In genomic region chr2:39189961-39190560, GRCm38 (mm10) we compare ENCODE assay signal across 8 mouse cellular contexts. TPM values are rescaled to one million over a fixed set of nuclear protein-coding genes. Genes with fewer than 3 reads are reported as not detected.
DNase-seq lines count a peak whose midpoint lies in the region; ATAC-seq and TF ChIP-seq lines count a peak whose summit lies in the region.

No protein-coding gene starts in this region.

- no peak for TF ChIP-seq CTCF in forebrain, postnatal 0 days (IDR thresholded peaks at IDR 0.05; ENCODE audit: low read depth)
- TF ChIP-seq CTCF in midbrain, postnatal 0 days (IDR thresholded peaks at IDR 0.05), result no peak

- no peaks in the 10 kb centered on the region for H3K9me3 ChIP-seq in forebrain, postnatal 0 days (ENCODE audit: low read length)
- H3K9me3 ChIP-seq in midbrain, postnatal 0 days (ENCODE audit: low read length), result no peaks in the 10 kb centered on the region

- peak; percentile 67 for DNase-seq in adrenal gland, postnatal 14 days
- DNase-seq in adrenal gland, adult 2 months, result no peak
- peak; percentile 15 to 39 for DNase-seq in right cerebral cortex, adult 2 months (ENCODE audit: low spot score in 2 of 2)
- DNase-seq in right cerebral cortex, adult 18-20 months, result no peak
- DNase-seq in forebrain, postnatal 0 days, result no peak
- peak; percentile 62 for DNase-seq in liver
- DNase-seq in midbrain, postnatal 0 days (ENCODE audit: low spot score), result peak; percentile 54
- DNase-seq in yolk sac, embryonic 10.5 days (ENCODE audit: low spot score), result no peak

- H3K4me1 ChIP-seq in forebrain, postnatal 0 days (ENCODE audit: insufficient read depth), result 0 out of 2 replicates have a peak, but pooled peaks cover 15% of the 10 kb centered on the region
- H3K4me1 ChIP-seq in midbrain, postnatal 0 days (ENCODE audit: insufficient read depth, low read length), result peaks cover 5% of the 10 kb centered on the region; the same call in 1 of the 2 replicates

- under 1% methylated on average over 38 of the region's 39 CpGs for WGBS in forebrain, postnatal 0 days
- WGBS in midbrain, postnatal 0 days, result under 1% methylated on average over 31 of the region's 39 CpGs

- peak overlapping the region; percentile 99 for H3K27ac ChIP-seq in forebrain, postnatal 0 days (ENCODE audit: low read depth, low read length)
- H3K27ac ChIP-seq in midbrain, postnatal 0 days (ENCODE audit: low read depth, low read length), result peak overlapping the region; percentile 98

- peak overlapping the region; percentile 72 for H3K4me2 ChIP-seq in forebrain, postnatal 0 days (ENCODE audit: low read depth)
- H3K4me2 ChIP-seq in midbrain, postnatal 0 days (ENCODE audit: low read depth, low read length, poor library complexity, severe bottlenecking), result peak overlapping the region; percentile 68

- H3K27me3 ChIP-seq in forebrain, postnatal 0 days (ENCODE audit: insufficient read depth, low read length), result no peaks in the 10 kb centered on the region
- no peaks in the 10 kb centered on the region for H3K27me3 ChIP-seq in midbrain, postnatal 0 days (ENCODE audit: insufficient read depth, low read length)

- peak overlapping the region; percentile 100 for H3K4me3 ChIP-seq in forebrain, postnatal 0 days (ENCODE audit: low read depth, low read length)
- peak overlapping the region; percentile 98 for H3K4me3 ChIP-seq in midbrain, postnatal 0 days (ENCODE audit: low read depth, low read length)

- H3K36me3 ChIP-seq in forebrain, postnatal 0 days (ENCODE audit: insufficient read depth), result no peaks in the 10 kb centered on the region
- H3K36me3 ChIP-seq in midbrain, postnatal 0 days (ENCODE audit: insufficient read depth, low read length), result 0 out of 2 replicates have a peak, but pooled peaks cover 3% of the 10 kb centered on the region

- peak; percentile 81 for ATAC-seq in forebrain, postnatal 0 days
- ATAC-seq in midbrain, postnatal 0 days (ENCODE audit: low FRiP score), result peak; percentile 85

- peak overlapping the region; percentile 98 for H3K9ac ChIP-seq in forebrain, postnatal 0 days
- H3K9ac ChIP-seq in midbrain, postnatal 0 days (replicated peaks; ENCODE audit: low read length, poor library complexity, severe bottlenecking), result peak overlapping the region; percentile 99

RNA-seq across cellular contexts. Expression of gene Scai, which starts 0.5 kb away (rescaled TPM):
- 12.2 and 12.3 TPM in 2 replicates for total RNA-seq in adrenal gland, postnatal 14 days (2021)
- 10 to 100 TPM in 1 of 2 experiments, 1 to 10 TPM in 1; 5.9 to 10.2 TPM for total RNA-seq in adrenal gland, adult 2 months (2021)
- 0.81 and 2.0 TPM in 2 replicates for polyA plus RNA-seq in adrenal gland, adult 2 months (2012; rRNA removed)
- 61.3 and 68.6 TPM in 2 replicates for total RNA-seq in forebrain, postnatal 0 days (2014; rRNA removed)
- polyA plus RNA-seq in forebrain, postnatal 0 days (2015; fragmentation: Nextera tagmentation; extraction: Ambion mirVana), result 8.6 and 11.6 TPM in 2 replicates
- 59.5 and 78.3 TPM in 2 replicates for total RNA-seq in midbrain, postnatal 0 days (2014; rRNA removed)
- 12.1 and 13.8 TPM in 2 replicates for polyA plus RNA-seq in midbrain, postnatal 0 days (2015; fragmentation: Nextera tagmentation; extraction: Ambion mirVana)

RNA-seq across cellular contexts. Expression of gene Ppp6c, which starts 36.2 kb away (rescaled TPM):
- 81.0 and 81.2 TPM in 2 replicates for total RNA-seq in adrenal gland, postnatal 14 days (2021)
- total RNA-seq in adrenal gland, adult 2 months (2021), result 10 to 100 TPM; 81.1 to 83.3 TPM
- polyA plus RNA-seq in adrenal gland, adult 2 months (2012; rRNA removed), result 5.6 and 6.9 TPM in 2 replicates
- total RNA-seq in forebrain, postnatal 0 days (2014; rRNA removed), result 47.6 and 57.2 TPM in 2 replicates
- polyA plus RNA-seq in forebrain, postnatal 0 days (2015; fragmentation: Nextera tagmentation; extraction: Ambion mirVana), result 51.1 and 54.5 TPM in 2 replicates
- total RNA-seq in midbrain, postnatal 0 days (2014; rRNA removed), result 51.4 and 51.9 TPM in 2 replicates
- polyA plus RNA-seq in midbrain, postnatal 0 days (2015; fragmentation: Nextera tagmentation; extraction: Ambion mirVana), result 46.0 and 48.4 TPM in 2 replicates

Comparison
In these comparisons a context has a peak if more than half of its experiments do, and no peak if none do; other contexts are left out.
1. DNase-seq: peak in adrenal gland, postnatal 14 days (single experiment), right cerebral cortex, adult 2 months (2 of 2), liver (single experiment) and midbrain, postnatal 0 days (single experiment); none in adrenal gland, adult 2 months (single experiment), right cerebral cortex, adult 18-20 months (single experiment), forebrain, postnatal 0 days (single experiment) and yolk sac, embryonic 10.5 days (single experiment).